Mouse (Mus musculus) gastrocnemius, postnatal 4 days (tissue): ENCODE results near the gene Zbtb11. TPM values are rescaled to one million over a fixed set of nuclear protein-coding genes. Genes with fewer than 3 reads are reported as not detected.
A peak's percentile ranks its signal among the peaks of the same experiment; 100 is the strongest.

ENCODE experiments used
- DNase-seq, 2 experiments: peaks; one replicate each; pipeline ENCODE4 v3.0.0; 2021 to 2022; ENCODE audit warnings: low spot score in 2 of 2, mixed read lengths in 2 of 2
- total RNA-seq, 2 experiments: library from RNA; stranded (reverse); gene quantifications; 2 replicates each; pipeline ENCODE4 v1.2.3; 2021

The Zbtb11 gene
- total RNA-seq, 2 experiments from 2014 or later, result 9.5 to 11.5 TPM

- peak in 1 of 2 experiments; percentile 32 for DNase-seq
Observed at GRCm38 (mm10) chr16:55969147-55969546, 4.5 kb upstream of the Zbtb11 start.

GRCm38 (mm10) chr16:55970416-55970815, 3.3 kb upstream of the Zbtb11 start:
- DNase-seq, result no peak

DNA sequence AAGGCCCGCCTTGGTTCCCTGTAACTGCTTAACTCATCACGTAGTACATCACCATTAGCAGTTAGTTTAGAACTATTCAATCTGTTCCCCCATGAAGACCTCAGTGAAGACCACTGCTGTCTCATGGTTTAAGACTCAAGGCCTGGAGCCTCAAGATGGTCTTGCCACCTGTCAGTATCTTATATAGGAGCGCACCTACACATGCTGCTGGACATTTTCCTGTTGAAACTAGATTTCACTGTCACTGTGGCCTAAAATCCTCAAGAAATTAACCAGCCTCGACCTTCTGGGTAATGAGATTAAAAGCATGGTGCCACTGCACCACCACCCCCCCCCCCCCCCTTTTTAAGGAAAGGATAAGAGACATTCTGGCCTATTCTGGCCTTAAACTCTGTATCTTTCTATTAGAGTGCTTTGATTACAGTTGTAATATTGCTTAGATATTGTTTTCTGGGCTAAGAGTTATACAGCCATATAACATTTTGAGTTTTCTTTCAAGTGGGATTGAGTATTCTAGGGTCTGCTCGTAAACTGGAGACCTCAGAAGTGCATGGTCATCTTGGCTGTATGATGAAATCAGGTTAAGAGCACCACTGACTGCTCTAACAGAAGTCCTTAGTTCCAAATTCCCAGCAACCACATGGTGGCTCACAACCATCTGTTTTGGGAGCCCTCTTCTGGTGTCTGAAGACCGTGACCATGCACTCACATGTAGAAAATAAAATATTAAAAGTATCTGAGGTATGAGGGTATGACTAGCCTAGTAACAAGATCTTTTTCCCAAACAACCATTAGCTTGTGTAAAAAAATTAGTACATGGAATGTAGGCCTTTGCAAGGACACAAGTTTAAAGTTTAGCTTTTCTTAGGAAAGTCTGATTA, 1.7 kb upstream of the Zbtb11 start:
- DNase-seq, result no peak

- DNase-seq, result no peak
Observed at GRCm38 (mm10) chr16:55972626-55973201, 969 bp upstream of the Zbtb11 start.

DNA sequence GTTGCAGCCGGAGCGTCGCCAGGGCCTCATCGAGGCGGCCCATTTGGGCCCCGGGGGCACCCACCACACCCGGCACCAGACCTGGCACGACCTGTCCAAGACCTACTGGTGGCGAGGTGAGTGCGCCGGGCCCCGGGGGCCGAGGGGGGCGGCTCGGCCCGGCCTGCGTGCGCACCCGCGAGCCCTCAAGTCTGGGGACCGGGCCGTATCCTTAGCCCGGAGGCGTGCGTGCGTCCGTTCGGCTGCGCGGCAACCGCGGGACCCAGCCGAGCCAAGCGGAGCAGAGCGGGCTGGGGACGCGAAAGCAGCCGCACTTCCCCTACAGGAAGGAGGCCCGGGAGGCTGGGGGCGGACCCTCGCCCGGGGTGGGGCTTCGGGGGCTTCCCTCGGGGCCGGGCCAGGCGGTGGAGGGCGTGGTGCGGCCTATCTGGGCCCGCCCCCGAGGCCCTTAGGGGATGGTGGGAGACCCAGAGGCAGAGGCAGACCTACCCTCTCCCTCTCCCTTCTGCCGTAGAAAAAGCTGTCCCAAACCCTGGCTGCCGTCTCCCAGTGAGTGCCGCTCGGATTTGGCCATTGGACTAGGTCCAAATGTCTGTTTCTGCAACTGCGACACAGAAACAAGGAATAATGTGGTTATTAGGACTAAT, 696 bp downstream of the Zbtb11 start:
- peak; percentile 90 to 93 for DNase-seq

- DNase-seq, result no peak
Observed at GRCm38 (mm10) chr16:55974903-55975285, 1.2 kb downstream of the Zbtb11 start.

DNA sequence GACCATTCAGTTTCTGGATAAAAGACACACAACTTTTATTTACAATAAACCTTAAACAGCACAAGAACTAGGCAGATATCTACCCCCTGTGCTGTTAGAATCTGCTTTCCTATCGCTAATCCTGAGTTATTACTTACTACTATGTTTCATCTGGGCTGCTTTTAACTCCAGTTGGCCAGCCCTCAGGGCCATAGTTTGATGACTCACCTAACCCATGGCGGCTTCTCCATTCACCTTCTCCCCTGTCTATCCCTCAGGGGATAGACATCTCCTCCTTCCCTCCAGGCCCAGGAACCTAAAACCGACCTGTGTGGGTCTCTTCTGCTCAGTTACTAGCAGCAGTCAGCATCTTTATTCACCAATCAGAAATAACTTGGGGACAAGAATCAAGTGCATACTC, 12.3 kb downstream of the Zbtb11 start:
- no peak for DNase-seq

DNA sequence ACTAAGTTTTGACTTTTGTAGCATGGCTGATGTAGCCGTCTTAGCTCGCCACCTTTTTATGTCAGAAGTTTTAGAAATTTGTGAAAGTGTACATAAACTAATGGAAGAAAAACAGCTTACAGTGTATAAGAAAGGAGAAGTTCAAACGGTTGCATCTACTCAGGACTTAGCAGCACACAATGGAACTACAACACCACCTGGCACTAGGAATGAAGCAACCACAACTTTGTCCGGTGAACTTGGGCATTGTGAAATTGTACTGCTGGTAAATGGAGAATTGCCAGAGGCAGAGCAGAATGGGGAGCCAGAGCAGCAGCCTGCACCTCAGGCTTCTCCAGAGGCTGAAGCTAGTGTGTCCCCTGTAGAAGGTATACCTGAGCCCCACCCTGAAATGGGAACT, 16.6 kb downstream of the Zbtb11 start:
- no peak for DNase-seq

GRCm38 (mm10) chr16:55994235-55994634, 20.6 kb downstream of the Zbtb11 start:
- DNase-seq, result no peak

- no peak for DNase-seq
Observed at GRCm38 (mm10) chr16:56006798-56007197, 33.1 kb downstream of the Zbtb11 start.

GRCm38 (mm10) chr16:56008862-56009261, 35.2 kb downstream of the Zbtb11 start:
- no peak for DNase-seq

DNA sequence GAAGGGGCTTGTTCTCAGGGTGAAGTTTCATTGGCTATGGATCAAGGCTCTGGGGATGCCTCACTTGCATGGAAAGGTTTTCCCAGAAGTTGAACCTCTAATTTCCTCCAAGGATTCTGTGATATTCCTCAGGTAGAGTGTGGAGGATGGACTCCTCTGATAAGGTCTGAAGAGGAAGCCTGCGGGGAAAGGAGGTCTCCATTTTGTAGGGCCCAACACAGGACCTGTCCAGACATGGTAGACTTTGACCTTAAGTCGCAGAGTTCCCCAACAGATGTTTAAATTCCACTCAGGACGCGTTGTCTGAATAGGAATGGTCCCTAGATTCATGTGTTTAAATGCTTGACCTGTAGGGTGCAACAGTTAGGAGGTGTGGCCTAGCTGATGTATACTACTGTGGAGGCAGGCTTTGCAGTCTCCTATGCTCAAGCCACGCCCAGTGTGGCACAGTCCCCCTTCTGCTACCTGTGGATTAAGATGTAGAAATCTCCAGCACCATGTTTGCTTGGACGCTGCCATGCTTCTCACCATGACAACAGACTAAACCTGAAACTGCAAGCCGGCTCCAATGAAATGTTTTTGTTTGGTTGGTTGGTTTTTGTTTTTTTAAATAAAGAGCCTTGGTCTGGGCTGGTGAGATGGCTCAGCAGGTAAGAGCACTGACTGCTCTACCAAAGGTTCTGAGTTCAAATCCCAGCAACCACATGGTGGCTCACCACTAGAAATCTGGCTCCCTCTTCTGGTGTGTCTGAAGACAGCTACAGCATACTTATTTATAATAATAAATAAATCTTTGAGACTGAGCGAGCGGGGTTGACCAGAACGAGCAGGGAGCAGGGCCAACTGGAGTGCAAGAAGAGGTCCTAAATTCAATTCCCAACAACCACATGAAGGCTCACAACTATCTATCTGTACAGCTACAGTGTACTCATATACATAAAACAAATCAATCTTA, 39.4 kb downstream of the Zbtb11 start:
- DNase-seq, result no peak

GRCm38 (mm10) chr16:56014076-56014475, 40.4 kb downstream of the Zbtb11 start:
- DNase-seq, result no peak

DNA sequence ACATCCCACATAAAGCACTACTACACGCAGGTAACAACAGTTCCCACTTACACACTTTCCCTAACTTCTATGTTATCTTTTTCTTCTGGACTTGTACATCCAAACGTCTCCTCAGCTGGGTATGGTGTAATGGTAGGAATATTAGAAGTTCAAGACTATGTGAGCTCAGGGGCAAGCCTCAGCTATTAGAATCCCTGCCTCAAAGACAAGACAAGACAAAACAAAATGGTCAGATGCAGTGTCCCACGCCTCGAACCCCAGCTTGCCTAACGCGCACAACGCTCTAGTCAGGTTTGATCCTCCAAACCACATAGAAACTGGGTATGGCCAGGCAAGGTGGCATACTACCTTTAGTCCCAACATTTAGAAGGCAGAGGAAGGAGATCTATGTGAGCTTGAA, 46.0 kb downstream of the Zbtb11 start:
- no peak for DNase-seq

DNA sequence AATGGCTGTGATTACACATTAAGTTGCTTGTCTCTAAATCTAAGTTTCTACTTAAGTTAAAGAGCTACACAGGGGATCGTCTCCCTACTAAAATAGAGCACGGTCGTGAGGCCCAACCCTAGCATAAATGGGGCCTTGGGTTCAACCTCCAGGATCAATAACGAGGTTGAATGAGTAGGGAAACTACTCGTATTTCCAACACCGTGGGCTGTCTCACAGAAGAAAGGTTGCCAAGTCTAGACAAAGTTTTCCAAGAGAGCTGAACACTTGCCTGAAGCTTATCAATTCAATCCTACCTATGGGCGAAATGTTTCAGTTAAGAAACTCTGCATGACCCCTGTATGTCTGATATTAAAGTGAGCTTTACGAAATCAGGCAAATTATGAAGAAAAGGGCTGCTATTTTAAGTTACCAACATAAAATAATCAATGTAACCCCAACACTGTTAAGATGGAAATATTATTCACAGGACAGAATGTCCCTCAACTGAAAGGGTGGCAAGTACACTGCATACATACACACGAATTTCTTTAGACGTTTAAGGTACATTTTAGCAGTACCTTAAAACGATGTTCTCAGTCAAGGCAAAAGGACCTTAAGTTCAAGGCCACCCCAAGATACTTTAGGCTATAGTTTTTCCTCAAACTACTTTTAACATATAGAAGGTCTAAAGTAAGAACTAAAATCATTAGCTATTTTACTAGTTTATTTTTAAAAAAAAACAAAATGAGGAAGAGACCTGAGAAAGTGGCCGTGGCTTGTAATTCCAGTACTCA, 54.4 kb downstream of the Zbtb11 start:
- DNase-seq, result no peak

DNA sequence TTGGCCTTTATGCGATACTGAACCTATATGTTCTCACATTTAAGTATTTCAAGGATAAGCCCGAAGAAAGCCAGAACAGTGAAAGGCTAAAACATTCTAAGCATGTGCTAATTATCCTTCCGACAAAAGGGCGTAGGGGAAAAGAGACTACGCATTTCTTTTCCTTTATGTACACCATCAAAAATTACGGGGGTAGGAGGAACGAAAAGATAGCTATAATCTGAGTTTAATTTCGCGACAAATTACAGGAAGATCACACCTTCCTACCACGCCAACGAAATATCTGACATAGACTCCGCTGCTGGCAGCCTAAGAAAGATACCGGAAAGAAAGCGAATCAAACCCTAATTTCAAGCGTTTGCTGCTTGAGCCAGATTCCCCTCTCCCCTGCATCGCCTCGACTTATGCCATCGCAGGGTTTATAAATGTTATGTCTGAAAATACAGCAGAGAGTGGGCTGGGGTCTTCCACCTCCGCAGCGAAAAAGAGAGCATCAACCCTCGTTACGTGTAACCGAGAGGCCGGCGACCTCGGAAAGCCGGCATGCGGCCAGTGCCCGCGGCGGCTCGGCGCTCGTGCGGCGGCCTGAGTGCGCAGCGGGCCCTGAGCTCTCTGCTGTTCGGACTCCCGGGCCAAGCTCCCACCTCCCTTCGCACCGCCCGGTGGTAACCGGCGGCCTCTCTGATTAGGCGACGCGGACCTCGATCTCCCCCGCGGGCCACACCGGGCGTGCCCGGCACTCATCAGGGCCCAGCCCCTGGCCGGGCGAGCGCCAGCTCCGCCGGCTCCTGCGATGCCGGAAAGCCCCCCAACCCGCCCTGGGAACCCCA, 55.3 kb downstream of the Zbtb11 start:
- DNase-seq, result peak; percentile 53 to 70

DNA sequence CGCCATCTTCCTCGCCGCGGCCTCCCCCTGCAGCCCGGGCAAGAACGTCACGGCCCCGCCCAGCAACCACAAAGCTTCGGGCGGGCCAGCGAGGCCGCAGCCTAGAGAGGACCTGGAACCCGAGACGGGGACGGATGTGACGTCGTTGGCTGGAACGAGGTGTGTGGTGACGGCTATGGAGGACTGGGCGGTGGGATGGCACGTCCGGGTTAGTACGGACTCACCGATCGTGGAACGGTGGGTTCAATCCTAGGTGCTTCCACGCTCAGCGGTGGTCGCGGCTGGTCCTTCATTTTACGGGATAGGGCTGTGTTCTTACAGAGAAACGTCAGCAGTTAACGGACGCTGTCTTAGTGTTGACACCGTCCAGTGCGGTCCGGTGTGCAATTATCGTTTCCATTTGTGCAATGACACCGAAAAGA, 56.0 kb downstream of the Zbtb11 start, which contains the start of gene Pcnp:
Pcnp (minus strand) TSS at position 79 of the 422 bp plus-strand sequence.
- peak; percentile 95 to 98 for DNase-seq

- no peak for DNase-seq
Observed at GRCm38 (mm10) chr16:56034566-56034965, 60.9 kb downstream of the Zbtb11 start.

GRCm38 (mm10) chr16:56036501-56036900, 62.8 kb downstream of the Zbtb11 start:
- no peak for DNase-seq
